Mouse (Mus musculus) C2C12 (cell line): ENCODE results near the gene N4bp1.

Experiments
- CTCF ChIP-seq: IDR thresholded peaks from one replicate; pipeline ENCODE4 v1.5.1; 2011; ENCODE audit not compliant: control insufficient read depth, insufficient read depth, insufficient read length
- USF1 ChIP-seq: IDR thresholded peaks from one replicate; pipeline ENCODE4 v1.6.1; 2011; ENCODE audit warnings: low read depth, mild to moderate bottlenecking, control low read depth, moderate library complexity

GRCm38 (mm10) chr8:86845875-86846274, 39.2 kb downstream of the N4bp1 start:
- TF ChIP-seq CTCF = no peak
- no peak for TF ChIP-seq USF1
